Mouse (Mus musculus): ENCODE data around the gene Slc1a7. TPM values are rescaled to one million over a fixed set of nuclear protein-coding genes. Genes with fewer than 3 reads are reported as not detected.

Gene Slc1a7
- polyA plus RNA-seq, 1 experiment from 2014 or later: 0.17 TPM

- no peaks in the 10 kb centered on the region for H3K27me3 ChIP-seq (ENCODE audit: control insufficient read depth, insufficient read depth, low read length)
- H3K9me3 ChIP-seq (replicated peaks; ENCODE audit: control insufficient read depth, low read length): no peaks in the 10 kb centered on the region
- H3K4me3 ChIP-seq (replicated peaks; ENCODE audit: low read length): no peak overlapping the region
- ATAC-seq (ENCODE audit: insufficient read depth, low FRiP score): no peak
- no peak overlapping the region for H3K4me2 ChIP-seq (ENCODE audit: low read depth, low read length)
- no peak overlapping the region for H3K9ac ChIP-seq (ENCODE audit: low read length)
- H3K36me3 ChIP-seq (ENCODE audit: control insufficient read depth, insufficient read depth, low read length): no peaks in the 10 kb centered on the region
- H3K27ac ChIP-seq (ENCODE audit: low read length): peak overlapping the region; percentile 40; the same call in 1 of the 2 replicates
- peaks cover 14% of the 10 kb centered on the region; the same call in 1 of the 2 replicates for H3K4me1 ChIP-seq (ENCODE audit: control insufficient read depth, insufficient read depth, low read length)
- 74% methylated on average over 6 of the region's 6 CpGs for WGBS
Observed at GRCm38 (mm10) chr4:107995727-107996126, 27.6 kb downstream of the Slc1a7 start.

- WGBS: 59% methylated on average over 9 of the region's 9 CpGs
- no peak overlapping the region for H3K9ac ChIP-seq (ENCODE audit: low read length)
- peak overlapping the region; percentile 40; the same call in 1 of the 2 replicates for H3K27ac ChIP-seq (ENCODE audit: low read length)
- no peak overlapping the region for H3K4me2 ChIP-seq (ENCODE audit: low read depth, low read length)
- peak; percentile 69 for ATAC-seq (ENCODE audit: insufficient read depth, low FRiP score)
- no peaks in the 10 kb centered on the region for H3K36me3 ChIP-seq (ENCODE audit: control insufficient read depth, insufficient read depth, low read length)
- no peaks in the 10 kb centered on the region for H3K9me3 ChIP-seq (replicated peaks; ENCODE audit: control insufficient read depth, low read length)
- H3K27me3 ChIP-seq (ENCODE audit: control insufficient read depth, insufficient read depth, low read length): no peaks in the 10 kb centered on the region
- peaks cover 13% of the 10 kb centered on the region; the same call in 1 of the 2 replicates for H3K4me1 ChIP-seq (ENCODE audit: control insufficient read depth, insufficient read depth, low read length)
- H3K4me3 ChIP-seq (replicated peaks; ENCODE audit: low read length): no peak overlapping the region
Observed at GRCm38 (mm10) chr4:107996418-107996986, 28.4 kb downstream of the Slc1a7 start.

DNA sequence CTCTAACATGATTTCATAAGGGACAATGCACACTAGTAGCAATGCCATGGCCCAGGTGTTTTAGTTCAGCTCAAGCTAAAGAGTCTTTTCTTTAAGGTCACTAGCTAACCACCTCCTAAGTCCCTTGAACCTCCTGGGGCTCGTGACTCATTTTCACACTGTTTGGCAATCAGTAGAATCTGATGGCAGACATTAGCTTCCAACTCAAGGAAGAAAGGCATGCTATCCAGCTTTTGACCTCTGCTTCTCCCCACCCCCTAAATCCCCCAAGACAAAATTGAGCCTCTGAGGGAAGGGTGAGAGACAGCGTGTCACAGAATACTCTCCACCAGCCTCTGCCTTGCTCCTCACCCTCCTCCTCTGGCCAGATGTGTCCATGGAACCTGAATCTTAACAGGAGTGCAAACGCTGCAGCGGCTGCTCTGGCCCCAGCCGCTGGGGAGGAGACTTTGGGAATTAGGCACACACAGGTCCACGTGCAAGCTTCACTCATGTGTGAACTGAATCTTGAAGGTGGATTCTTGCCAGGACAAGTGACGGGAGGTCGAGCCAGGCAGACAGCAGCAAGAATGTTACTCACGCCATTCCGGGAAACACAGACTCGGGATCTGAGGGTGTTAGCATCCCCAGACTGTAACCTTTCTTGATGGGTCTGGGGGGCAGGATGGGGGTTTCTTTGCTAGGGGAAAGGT is 30.7 kb downstream of the Slc1a7 start:
- Histone ChIP-seq H3K9me3 (replicated peaks; ENCODE audit: control insufficient read depth, low read length) (no peaks in the 10 kb centered on the region), H3K4me3 (replicated peaks; ENCODE audit: low read length) (no peak overlapping the region), H3K27ac (ENCODE audit: low read length) (0 out of 2 replicates have a peak overlapping the region, but pooled peaks have one; percentile 7), H3K4me1 (ENCODE audit: control insufficient read depth, insufficient read depth, low read length) (peaks cover 7% of the 10 kb centered on the region; the same call in 1 of the 2 replicates), H3K27me3 (ENCODE audit: control insufficient read depth, insufficient read depth, low read length) (no peaks in the 10 kb centered on the region), H3K9ac (ENCODE audit: low read length) (no peak overlapping the region), H3K36me3 (ENCODE audit: control insufficient read depth, insufficient read depth, low read length) (no peaks in the 10 kb centered on the region), H3K4me2 (ENCODE audit: low read depth, low read length) (no peak overlapping the region)
- ATAC-seq (ENCODE audit: insufficient read depth, low FRiP score): no peak
- WGBS: 40% methylated on average over 11 of the region's 11 CpGs

GRCm38 (mm10) chr4:107999380-107999779 is 31.2 kb downstream of the Slc1a7 start:
- Histone ChIP-seq H3K36me3 (ENCODE audit: control insufficient read depth, insufficient read depth, low read length) (no peaks in the 10 kb centered on the region), H3K9ac (ENCODE audit: low read length) (no peak overlapping the region), H3K9me3 (replicated peaks; ENCODE audit: control insufficient read depth, low read length) (no peaks in the 10 kb centered on the region), H3K4me1 (ENCODE audit: control insufficient read depth, insufficient read depth, low read length) (peaks cover 7% of the 10 kb centered on the region; the same call in 1 of the 2 replicates), H3K27me3 (ENCODE audit: control insufficient read depth, insufficient read depth, low read length) (no peaks in the 10 kb centered on the region), H3K4me3 (replicated peaks; ENCODE audit: low read length) (no peak overlapping the region), H3K27ac (ENCODE audit: low read length) (0 out of 2 replicates have a peak overlapping the region, but pooled peaks have one; percentile 7), H3K4me2 (ENCODE audit: low read depth, low read length) (no peak overlapping the region)
- WGBS: 65% methylated on average over 1 of the region's 1 CpGs
- no peak for ATAC-seq (ENCODE audit: insufficient read depth, low FRiP score)

GRCm38 (mm10) chr4:108005328-108005727 is 37.2 kb downstream of the Slc1a7 start:
- no peak overlapping the region for H3K4me2 ChIP-seq (ENCODE audit: low read depth, low read length)
- no peaks in the 10 kb centered on the region for H3K27me3 ChIP-seq (ENCODE audit: control insufficient read depth, insufficient read depth, low read length)
- WGBS: 49% methylated on average over 7 of the region's 7 CpGs
- ATAC-seq (ENCODE audit: insufficient read depth, low FRiP score): no peak
- H3K4me1 ChIP-seq (ENCODE audit: control insufficient read depth, insufficient read depth, low read length): peaks cover 6% of the 10 kb centered on the region
- no peaks in the 10 kb centered on the region for H3K9me3 ChIP-seq (replicated peaks; ENCODE audit: control insufficient read depth, low read length)
- 0 out of 2 replicates have a peak overlapping the region, but pooled peaks have one; percentile 16 for H3K9ac ChIP-seq (ENCODE audit: low read length)
- H3K36me3 ChIP-seq (ENCODE audit: control insufficient read depth, insufficient read depth, low read length): no peaks in the 10 kb centered on the region
- no peak overlapping the region for H3K4me3 ChIP-seq (replicated peaks; ENCODE audit: low read length)
- no peak overlapping the region for H3K27ac ChIP-seq (ENCODE audit: low read length)

- Histone ChIP-seq H3K36me3 (ENCODE audit: control insufficient read depth, insufficient read depth, low read length) (no peaks in the 10 kb centered on the region), H3K4me2 (ENCODE audit: low read depth, low read length) (no peak overlapping the region), H3K9me3 (replicated peaks; ENCODE audit: control insufficient read depth, low read length) (no peaks in the 10 kb centered on the region), H3K27ac (ENCODE audit: low read length) (no peak overlapping the region), H3K4me3 (replicated peaks; ENCODE audit: low read length) (no peak overlapping the region), H3K9ac (ENCODE audit: low read length) (no peak overlapping the region), H3K27me3 (ENCODE audit: control insufficient read depth, insufficient read depth, low read length) (no peaks in the 10 kb centered on the region), H3K4me1 (ENCODE audit: control insufficient read depth, insufficient read depth, low read length) (peaks cover 6% of the 10 kb centered on the region)
- ATAC-seq (ENCODE audit: insufficient read depth, low FRiP score): no peak
- WGBS: 78% methylated on average over 7 of the region's 7 CpGs
Observed at GRCm38 (mm10) chr4:108007532-108008103, 39.5 kb downstream of the Slc1a7 start.

DNA sequence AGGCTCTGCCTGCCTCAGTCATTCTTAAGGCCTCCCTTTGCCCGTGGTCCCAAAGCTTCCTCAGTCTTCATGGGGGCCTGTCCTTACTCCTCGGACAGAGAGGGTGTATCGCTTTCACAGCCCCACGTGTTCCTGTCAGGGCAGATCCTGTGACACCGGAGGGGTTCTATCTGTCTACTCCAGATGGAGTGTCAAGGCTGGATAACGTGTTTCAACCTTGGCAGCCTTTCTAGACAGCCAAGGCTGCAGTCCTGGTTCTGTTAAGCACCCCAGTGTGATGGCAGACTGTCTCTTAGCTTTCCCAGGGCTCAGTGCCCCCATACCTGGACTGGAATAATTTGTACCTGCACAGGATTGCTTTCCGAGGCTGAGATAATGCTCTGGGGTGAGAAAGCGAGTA is 40.4 kb downstream of the Slc1a7 start:
- Histone ChIP-seq H3K4me3 (replicated peaks; ENCODE audit: low read length) (no peak overlapping the region), H3K4me1 (ENCODE audit: control insufficient read depth, insufficient read depth, low read length) (peaks cover 6% of the 10 kb centered on the region), H3K27ac (ENCODE audit: low read length) (no peak overlapping the region), H3K27me3 (ENCODE audit: control insufficient read depth, insufficient read depth, low read length) (no peaks in the 10 kb centered on the region), H3K9ac (ENCODE audit: low read length) (no peak overlapping the region), H3K9me3 (replicated peaks; ENCODE audit: control insufficient read depth, low read length) (no peaks in the 10 kb centered on the region), H3K36me3 (ENCODE audit: control insufficient read depth, insufficient read depth, low read length) (no peaks in the 10 kb centered on the region), H3K4me2 (ENCODE audit: low read depth, low read length) (no peak overlapping the region)
- no peak for ATAC-seq (ENCODE audit: insufficient read depth, low FRiP score)
- 65% methylated on average over 8 of the region's 8 CpGs for WGBS

GRCm38 (mm10) chr4:108014466-108014865 is 46.3 kb downstream of the Slc1a7 start:
- Histone ChIP-seq H3K27ac (ENCODE audit: low read length) (no peak overlapping the region), H3K4me2 (ENCODE audit: low read depth, low read length) (no peak overlapping the region), H3K4me1 (ENCODE audit: control insufficient read depth, insufficient read depth, low read length) (no peaks in the 10 kb centered on the region), H3K4me3 (replicated peaks; ENCODE audit: low read length) (no peak overlapping the region), H3K9me3 (replicated peaks; ENCODE audit: control insufficient read depth, low read length) (no peaks in the 10 kb centered on the region), H3K27me3 (ENCODE audit: control insufficient read depth, insufficient read depth, low read length) (no peaks in the 10 kb centered on the region), H3K36me3 (ENCODE audit: control insufficient read depth, insufficient read depth, low read length) (no peaks in the 10 kb centered on the region), H3K9ac (ENCODE audit: low read length) (no peak overlapping the region)
- no peak for ATAC-seq (ENCODE audit: insufficient read depth, low FRiP score)
- WGBS: 63% methylated on average over 2 of the region's 2 CpGs
